Mouse (Mus musculus) neural tube, embryonic 14.5 days (tissue): Measurements from ENCODE around the gene Rbm34. TPM values are rescaled to one million over a fixed set of nuclear protein-coding genes. Genes with fewer than 3 reads are reported as not detected.

Source experiments
- ATAC-seq: fragments of 200-750 bp; cut with Nextera tagmentation; 2 replicates; pipeline ENCODE4 v1.8.0; 2017; ENCODE audit warnings: low read depth, mild to moderate bottlenecking, moderate TSS enrichment, moderate library complexity
- H3K27ac ChIP-seq: fragments of 300-500 bp; sonication (generic); 2 replicates; pipeline ENCODE4 v1.5.1; 2014; ENCODE audit warnings: low read depth, mild to moderate bottlenecking, control low read depth, low read length, moderate library complexity, mixed read lengths
- H3K27me3 ChIP-seq: fragments of 300-500 bp; sonication (generic); 2 replicates; pipeline ENCODE4 v1.6.1; 2014; ENCODE audit warnings: low read length; ENCODE audit not compliant: control insufficient read depth, insufficient read depth
- H3K36me3 ChIP-seq: fragments of 300-500 bp; sonication (generic); 2 replicates; pipeline ENCODE4 v1.6.1; 2014; ENCODE audit warnings: low read length, mixed read lengths; ENCODE audit not compliant: control insufficient read depth, insufficient read depth
- H3K4me1 ChIP-seq: fragments of 300-500 bp; sonication (generic); 2 replicates; pipeline ENCODE4 v1.6.1; 2014; ENCODE audit warnings: low read length; ENCODE audit not compliant: control insufficient read depth, insufficient read depth
- H3K4me2 ChIP-seq: fragments of 300-500 bp; sonication (generic); 2 replicates; pipeline ENCODE4 v1.6.1; 2014; ENCODE audit warnings: mild to moderate bottlenecking, low read depth, low read length, control low read depth
- H3K4me3 ChIP-seq: fragments of 300-500 bp; sonication (generic); 2 replicates; pipeline ENCODE4 v1.5.1; 2014; ENCODE audit warnings: low read depth, low read length, control low read depth, mixed read lengths
- H3K9ac ChIP-seq: fragments of 300-500 bp; sonication (generic); replicated peaks from 2 replicates; pipeline ENCODE4 v1.6.1; 2014; ENCODE audit warnings: low read depth, mild to moderate bottlenecking, control low read depth, low read length, mixed read lengths
- H3K9me3 ChIP-seq: fragments of 300-500 bp; sonication (generic); 2 replicates; pipeline ENCODE4 v1.6.1; 2016; ENCODE audit warnings: low read length; ENCODE audit not compliant: control insufficient read depth
- WGBS: fragments of 180-500 bp; shearing (Covaris S2); extraction: QIAGEN DNeasy Blood & Tissue Kit; methylation state at CpG from one replicate; pipeline ENCODE4 v1.1.7; 2014; 5-methylcytosine and 5-hydroxymethylcytosine counted together
- polyA plus RNA-seq: library from polyadenylated mRNA; unstranded; fragments of >200 nt; fragmentation: Nextera tagmentation; extraction: Ambion mirVana; gene quantifications from 2 replicates; pipeline ENCODE4 v1.2.1, GENCODE M21; 2014

Gene Rbm34
- polyA plus RNA-seq: 25.4 and 26.4 TPM in 2 replicates

DNA sequence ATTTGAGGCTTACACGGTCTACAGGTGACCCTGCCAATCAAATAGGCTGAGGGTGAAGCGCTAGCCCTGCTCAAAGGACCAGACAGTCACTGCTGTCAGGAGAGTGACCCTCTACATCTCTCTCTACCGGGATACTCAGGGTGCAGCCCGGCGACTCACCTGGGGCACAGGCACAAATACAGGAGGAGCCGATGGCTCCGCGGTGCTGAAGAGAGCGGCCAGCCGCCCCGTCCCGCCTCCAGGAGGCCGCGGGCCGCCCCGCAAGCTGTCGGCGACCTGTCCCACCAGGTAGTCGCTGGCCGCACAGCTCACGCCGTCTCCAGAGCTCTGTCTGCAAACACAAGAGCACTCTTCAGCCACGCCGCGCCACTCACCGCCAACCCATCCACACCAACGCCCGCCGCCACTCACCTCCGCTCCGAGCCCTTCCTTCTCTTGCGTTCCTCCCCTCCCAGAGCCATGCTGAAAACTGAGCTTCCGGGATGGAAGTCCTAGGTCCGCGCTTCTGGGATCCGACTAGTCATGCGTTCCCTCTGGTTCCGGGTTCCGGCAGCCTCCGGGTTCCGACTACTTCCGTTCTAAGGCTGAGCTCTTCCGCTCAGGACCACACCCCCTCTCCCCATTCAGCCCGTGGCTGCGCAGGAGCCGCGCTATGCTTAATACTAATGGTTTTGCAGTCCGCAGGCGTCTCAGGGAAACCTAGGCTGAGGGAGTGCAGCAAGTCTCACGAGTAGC lies at the start of gene Rbm34:
Gene Rbm34 (minus strand): TSS at position 493 of the 735 bp plus-strand sequence.
- H3K4me3 ChIP-seq: peak within 1 kb of the TSS; percentile 88
- H3K9me3 ChIP-seq: no peaks in the 10 kb centered on the region
- H3K9ac ChIP-seq: peak within 1 kb of the TSS; percentile 67
- H3K36me3 ChIP-seq: peaks cover 4% of the 10 kb centered on the region; the same call in 1 of the 2 replicates
- under 1% methylated on average over 49 of the region's 50 CpGs for WGBS
- ATAC-seq: peak; percentile 98
- peak within 1 kb of the TSS; percentile 78 for H3K27ac ChIP-seq
- no peaks in the 10 kb centered on the region for H3K27me3 ChIP-seq
- peak within 1 kb of the TSS; percentile 83 for H3K4me2 ChIP-seq
- peaks cover 5% of the 10 kb centered on the region; the same call in 1 of the 2 replicates for H3K4me1 ChIP-seq

DNA sequence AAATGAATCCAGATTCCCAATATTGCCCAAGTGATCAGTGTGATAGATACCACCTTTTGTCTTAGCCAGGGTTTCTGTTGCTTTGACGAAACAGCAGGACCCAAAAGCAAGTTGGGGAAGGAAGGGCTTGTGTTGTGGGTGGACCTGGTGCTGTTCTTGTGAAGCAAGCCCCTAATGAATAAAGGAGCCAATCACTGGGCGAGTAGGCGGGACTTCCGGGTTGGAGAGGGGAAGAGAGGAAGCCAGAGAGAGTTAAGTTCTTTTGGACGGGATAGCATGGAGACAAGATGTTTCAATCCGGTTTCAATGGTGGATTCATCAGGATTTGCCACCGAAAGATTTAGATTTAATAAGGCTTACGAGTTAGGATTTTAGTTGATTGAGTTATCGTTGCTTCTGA lies 40.8 kb upstream of the Rbm34 start:
- ATAC-seq: no peak
- Histone ChIP-seq H3K36me3 (no peaks in the 10 kb centered on the region), H3K4me1 (no peaks in the 10 kb centered on the region), H3K27ac (no peak overlapping the region), H3K27me3 (no peaks in the 10 kb centered on the region), H3K4me3 (no peak overlapping the region), H3K4me2 (no peak overlapping the region), H3K9me3 (no peaks in the 10 kb centered on the region), H3K9ac (no peak overlapping the region)
- WGBS: 62% methylated on average over 9 of the region's 9 CpGs

DNA sequence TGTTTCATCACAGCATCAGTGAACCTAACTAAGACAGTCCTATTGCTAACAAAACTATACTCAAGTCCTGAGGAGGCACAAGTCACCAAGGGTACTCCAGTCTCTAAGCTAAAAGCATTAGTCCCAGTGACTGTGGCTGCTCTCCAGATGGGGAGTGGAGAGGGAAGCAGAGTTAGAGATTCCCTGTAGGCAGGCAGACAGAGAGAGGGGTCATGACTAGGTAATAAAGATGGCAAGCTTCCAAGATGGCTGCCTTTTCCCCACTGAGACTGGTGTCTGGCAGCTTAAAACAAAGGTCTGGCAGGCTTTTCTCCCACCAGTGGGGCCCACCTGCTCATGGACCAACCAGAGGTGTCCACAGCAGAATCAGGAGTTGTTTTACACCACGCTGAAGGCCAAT lies 23.6 kb upstream of the Rbm34 start:
- Histone ChIP-seq H3K36me3 (no peaks in the 10 kb centered on the region), H3K4me1 (no peaks in the 10 kb centered on the region), H3K27ac (no peak overlapping the region), H3K4me3 (no peak overlapping the region), H3K4me2 (no peak overlapping the region), H3K9ac (no peak overlapping the region), H3K27me3 (no peaks in the 10 kb centered on the region), H3K9me3 (no peaks in the 10 kb centered on the region)
- ATAC-seq: no peak
- WGBS: 50% methylated on average over 1 of the region's 1 CpGs

DNA sequence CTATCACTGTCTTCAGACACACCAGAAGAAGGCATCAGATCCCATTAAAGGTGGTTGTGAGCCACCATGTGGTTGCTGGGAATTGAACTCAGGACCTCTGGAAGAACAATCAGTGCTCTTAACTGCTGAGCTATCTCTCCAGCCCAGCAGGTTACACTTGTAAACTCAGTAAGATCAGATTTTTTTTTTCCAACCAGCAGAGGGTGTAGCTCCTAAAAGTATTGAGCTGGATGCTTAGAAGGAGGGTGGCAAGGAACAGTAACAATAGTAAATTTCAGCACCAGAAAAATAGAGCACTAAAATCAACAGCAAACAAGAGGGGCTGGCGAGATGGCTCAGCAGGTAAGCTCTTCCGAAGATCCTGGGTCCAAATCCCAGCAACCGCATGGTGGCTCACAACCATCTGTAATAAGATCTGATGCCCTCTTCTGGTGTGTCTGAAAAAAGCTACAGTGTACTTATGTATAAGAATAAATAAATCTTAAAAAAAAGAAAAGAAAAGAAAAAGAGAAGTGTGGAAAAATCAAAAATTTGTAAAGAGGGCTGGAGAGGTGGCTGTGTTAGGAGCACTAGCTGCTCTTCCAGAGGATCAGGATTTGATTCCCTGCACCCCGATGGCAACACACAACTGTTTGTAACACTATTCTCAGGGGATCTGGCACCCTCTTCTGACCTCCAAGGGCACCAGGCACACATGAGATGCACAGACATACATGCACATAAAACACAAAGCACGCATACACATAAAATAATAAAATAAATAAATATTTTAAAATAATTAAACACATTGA lies 18.7 kb upstream of the Rbm34 start:
- no peak overlapping the region for H3K4me3 ChIP-seq
- no peak overlapping the region for H3K4me2 ChIP-seq
- no peaks in the 10 kb centered on the region for H3K9me3 ChIP-seq
- no peaks in the 10 kb centered on the region for H3K27me3 ChIP-seq
- ATAC-seq: no peak
- no peak overlapping the region for H3K27ac ChIP-seq
- WGBS: 80% methylated on average over 5 of the region's 5 CpGs
- no peak overlapping the region for H3K9ac ChIP-seq
- no peaks in the 10 kb centered on the region for H3K4me1 ChIP-seq
- no peaks in the 10 kb centered on the region for H3K36me3 ChIP-seq

DNA sequence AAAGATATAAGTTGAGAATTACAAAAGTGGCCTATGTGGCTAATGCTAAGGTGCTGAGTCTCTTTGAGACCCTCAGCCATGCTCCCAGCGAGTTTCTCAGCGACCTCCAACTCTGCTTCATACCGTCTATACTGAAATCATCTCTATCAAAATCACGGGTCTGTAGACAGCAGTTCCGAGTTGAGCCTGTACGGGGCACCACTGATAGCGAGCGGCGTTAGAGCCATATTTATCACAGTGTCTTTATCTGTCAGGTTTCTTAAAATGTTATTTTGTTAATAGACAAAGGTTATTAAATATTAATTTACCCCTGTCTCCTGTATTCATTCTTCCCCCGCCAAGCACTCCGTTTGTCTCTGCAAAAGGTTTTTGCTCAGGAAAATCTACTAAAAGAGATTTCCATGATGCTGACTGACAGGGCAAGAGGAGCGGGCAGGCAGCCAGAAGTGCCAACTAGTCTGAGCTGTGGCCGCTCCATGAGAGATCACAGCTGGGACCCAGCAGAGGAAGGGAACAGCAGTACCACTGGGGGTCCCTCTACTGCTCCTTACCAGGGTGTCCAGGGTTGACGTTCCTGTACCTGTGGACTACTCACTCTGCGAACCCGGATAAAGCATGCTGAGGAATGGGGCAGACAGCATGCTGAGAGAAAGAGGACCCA lies 17.6 kb upstream of the Rbm34 start:
- WGBS: 67% methylated on average over 16 of the region's 16 CpGs
- no peak for ATAC-seq

DNA sequence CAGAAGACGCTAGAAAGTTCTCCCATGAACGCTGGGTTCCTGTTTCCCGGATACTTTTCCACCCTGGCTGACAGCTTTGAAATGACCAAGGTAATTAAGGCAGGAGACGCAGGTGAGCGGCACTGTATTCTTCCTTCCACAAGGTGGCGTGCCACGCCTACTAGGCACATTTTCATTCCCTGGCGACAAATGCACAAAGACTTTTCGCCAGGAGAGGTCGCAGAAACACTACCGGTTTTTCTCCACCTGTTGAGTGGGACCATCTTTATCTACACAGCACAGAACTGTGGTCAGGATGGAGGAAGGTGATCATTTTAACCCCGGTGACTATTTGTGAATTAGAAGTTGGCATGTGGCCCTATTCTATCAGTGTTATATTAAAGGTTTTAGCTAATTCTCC lies 15.6 kb upstream of the Rbm34 start:
- peak; percentile 61; the same call in 1 of the 2 replicates for ATAC-seq
- 4% methylated on average over 12 of the region's 12 CpGs for WGBS
- no peak overlapping the region for H3K4me2 ChIP-seq

More for the DNA sequence above, 17.6 kb upstream of the Rbm34 start:
- Histone ChIP-seq H3K27ac (no peak overlapping the region), H3K4me3 (no peak overlapping the region), H3K27me3 (no peaks in the 10 kb centered on the region), H3K4me1 (no peaks in the 10 kb centered on the region), H3K9ac (no peak overlapping the region), H3K36me3 (no peaks in the 10 kb centered on the region), H3K9me3 (no peaks in the 10 kb centered on the region), H3K4me2 (no peak overlapping the region)

DNA sequence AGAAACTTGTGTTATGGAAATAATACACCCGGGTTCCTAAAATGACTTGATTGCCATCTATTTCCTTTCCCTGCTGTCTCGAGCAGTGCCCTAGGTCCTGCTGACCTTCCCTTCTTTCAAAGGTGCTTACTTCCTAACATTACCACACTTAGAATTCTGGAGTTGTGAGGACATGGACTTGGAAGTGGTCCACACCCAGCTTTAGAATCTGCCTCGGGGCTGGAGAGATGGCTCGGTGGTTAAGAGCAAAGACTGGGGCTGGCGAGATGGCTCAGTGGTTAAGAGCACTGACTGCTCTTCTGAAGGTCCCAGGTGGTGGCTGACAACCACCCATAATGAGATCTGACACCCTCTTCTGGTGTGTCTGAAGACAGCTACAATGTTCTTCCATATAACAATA lies 9.2 kb upstream of the Rbm34 start:
- Histone ChIP-seq H3K4me3 (no peak overlapping the region), H3K9me3 (no peaks in the 10 kb centered on the region), H3K27me3 (no peaks in the 10 kb centered on the region; the same call in 1 of the 2 replicates), H3K4me2 (no peak overlapping the region), H3K4me1 (no peaks in the 10 kb centered on the region), H3K9ac (no peak overlapping the region), H3K27ac (no peak overlapping the region), H3K36me3 (no peaks in the 10 kb centered on the region)
- no peak for ATAC-seq
- WGBS: 67% methylated on average over 5 of the region's 5 CpGs

More for the DNA sequence above, 15.6 kb upstream of the Rbm34 start:
- Histone ChIP-seq H3K4me1 (no peaks in the 10 kb centered on the region), H3K27me3 (no peaks in the 10 kb centered on the region), H3K36me3 (no peaks in the 10 kb centered on the region), H3K4me3 (no peak overlapping the region), H3K27ac (no peak overlapping the region), H3K9me3 (no peaks in the 10 kb centered on the region), H3K9ac (no peak overlapping the region)

DNA sequence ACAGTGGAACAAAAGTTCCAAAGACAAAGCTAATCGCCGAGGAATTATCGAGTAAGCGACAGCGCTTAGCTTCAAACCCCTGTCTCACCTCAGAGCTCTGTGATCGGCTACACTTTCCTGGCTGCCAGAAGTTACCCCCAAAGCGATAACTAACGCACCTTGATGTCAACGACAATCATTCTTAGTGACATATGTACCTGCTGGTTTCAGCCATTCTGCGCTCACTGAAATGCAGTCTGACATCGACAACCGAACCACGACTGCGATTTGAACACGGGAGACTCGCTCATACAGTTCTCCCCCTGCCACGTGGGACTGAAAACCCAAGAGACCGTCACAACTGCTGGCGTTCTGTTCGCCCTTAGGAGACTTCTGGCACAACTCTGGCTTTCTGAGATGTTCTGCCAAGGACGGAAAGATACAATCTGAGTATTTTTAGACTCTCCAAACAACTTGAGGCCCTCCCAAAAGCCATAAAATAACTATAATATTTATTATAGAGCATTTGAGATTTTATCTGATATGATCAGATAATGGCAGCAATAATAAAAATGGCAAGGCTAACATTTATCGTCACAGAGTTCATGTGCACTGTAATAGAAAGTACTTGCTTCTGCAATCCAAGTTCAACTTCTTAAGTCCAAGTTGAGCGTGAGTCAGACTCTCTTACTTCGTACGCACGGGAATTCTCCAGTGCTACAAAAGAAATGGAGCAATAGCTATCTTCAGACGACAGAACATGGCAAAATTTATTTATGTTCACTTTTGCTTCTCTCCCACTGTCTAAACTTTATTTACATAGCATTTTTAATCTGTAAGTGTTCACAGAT lies 8.4 kb upstream of the Rbm34 start:
- no peak overlapping the region for H3K27ac ChIP-seq
- no peak for ATAC-seq
- H3K9ac ChIP-seq: no peak overlapping the region
- H3K4me3 ChIP-seq: peak overlapping the region; percentile 11; the same call in 1 of the 2 replicates
- H3K27me3 ChIP-seq: no peaks in the 10 kb centered on the region; the same call in 1 of the 2 replicates
- no peaks in the 10 kb centered on the region for H3K4me1 ChIP-seq
- no peaks in the 10 kb centered on the region for H3K36me3 ChIP-seq
- H3K4me2 ChIP-seq: peak overlapping the region; percentile 4; the same call in 1 of the 2 replicates
- no peaks in the 10 kb centered on the region for H3K9me3 ChIP-seq
- WGBS: 25% methylated on average over 27 of the region's 27 CpGs
